ENCODE assay signal across 8 mouse cellular contexts in genomic region chr4:81764026-81764867, GRCm38 (mm10).
DNase-seq lines count a peak whose midpoint lies in the region; ATAC-seq lines count a peak whose summit lies in the region.

No protein-coding gene starts in this region.

- ATAC-seq in lung, embryonic 16.5 days (ENCODE audit: low read depth) = peak; percentile 87
- ATAC-seq in forebrain, embryonic 15.5 days (replicated peaks) = peak; percentile 95

- intact Hi-C loops in left cerebral cortex, postnatal 4 days (cut with DNase I) = no loop called here

- DNase-seq in lung, postnatal 14 days = no peak
- peak; percentile 42 for DNase-seq in hindbrain, embryonic 10.5 days (ENCODE audit: low spot score)
- DNase-seq in left cerebral cortex, postnatal 4 days = peak; percentile 33
- DNase-seq in retina, embryonic 14.5 days (ENCODE audit: low spot score) = peak; percentile 55
- DNase-seq in urinary bladder, postnatal 4 days (ENCODE audit: low spot score in 2 of 2) = no peak
- DNase-seq in adipocyte (ENCODE audit: low spot score) = no peak

- 32% methylated on average over 11 of the region's 11 CpGs for WGBS in lung, embryonic 16.5 days
- WGBS in forebrain, embryonic 15.5 days = 7% methylated on average over 11 of the region's 11 CpGs
- 14% methylated on average over 11 of the region's 11 CpGs for WGBS in hindbrain, embryonic 10.5 days

- H3K4me3 ChIP-seq in lung, embryonic 16.5 days (ENCODE audit: low read length) = no peak overlapping the region
- H3K4me3 ChIP-seq in forebrain, embryonic 15.5 days = no peak overlapping the region
- H3K4me3 ChIP-seq in hindbrain, embryonic 10.5 days = no peak overlapping the region

- peak overlapping the region; percentile 9; the same call in 1 of the 2 replicates for H3K4me2 ChIP-seq in lung, embryonic 16.5 days (ENCODE audit: low read depth, low read length)
- H3K4me2 ChIP-seq in forebrain, embryonic 15.5 days (replicated peaks) = peak overlapping the region; percentile 8

- peaks cover 22% of the 10 kb centered on the region for H3K4me1 ChIP-seq in lung, embryonic 16.5 days (replicated peaks; ENCODE audit: control insufficient read depth, insufficient read depth, low read length)
- H3K4me1 ChIP-seq in forebrain, embryonic 15.5 days = peaks cover 26% of the 10 kb centered on the region
- peaks cover 27% of the 10 kb centered on the region for H3K4me1 ChIP-seq in hindbrain, embryonic 10.5 days (replicated peaks)

- no peaks in the 10 kb centered on the region for H3K27me3 ChIP-seq in lung, embryonic 16.5 days (ENCODE audit: control insufficient read depth, insufficient read depth, low read depth, low read length)
- H3K27me3 ChIP-seq in forebrain, embryonic 15.5 days = no peaks in the 10 kb centered on the region
- peaks cover 4% of the 10 kb centered on the region; the same call in 1 of the 2 replicates for H3K27me3 ChIP-seq in hindbrain, embryonic 10.5 days (ENCODE audit: insufficient read depth, poor library complexity, severe bottlenecking)

- no peaks in the 10 kb centered on the region for H3K36me3 ChIP-seq in lung, embryonic 16.5 days (ENCODE audit: control insufficient read depth, insufficient read depth, low read length)
- H3K36me3 ChIP-seq in forebrain, embryonic 15.5 days = no peaks in the 10 kb centered on the region
- H3K36me3 ChIP-seq in hindbrain, embryonic 10.5 days = no peaks in the 10 kb centered on the region

- H3K9ac ChIP-seq in lung, embryonic 16.5 days (ENCODE audit: low read length) = peak overlapping the region; percentile 26; the same call in 1 of the 2 replicates
- H3K9ac ChIP-seq in forebrain, embryonic 15.5 days (replicated peaks) = 0 out of 2 replicates have a peak overlapping the region, but pooled peaks have one; percentile 6

- H3K27ac ChIP-seq in lung, embryonic 16.5 days (ENCODE audit: low read length) = peak overlapping the region; percentile 50
- peak overlapping the region; percentile 74 for H3K27ac ChIP-seq in forebrain, embryonic 15.5 days (replicated peaks)
- peak overlapping the region; percentile 81 for H3K27ac ChIP-seq in hindbrain, embryonic 10.5 days

- H3K9me3 ChIP-seq in lung, embryonic 16.5 days (ENCODE audit: control insufficient read depth, low read length) = no peaks in the 10 kb centered on the region
- no peaks in the 10 kb centered on the region for H3K9me3 ChIP-seq in forebrain, embryonic 15.5 days
- H3K9me3 ChIP-seq in hindbrain, embryonic 10.5 days = no peaks in the 10 kb centered on the region

Comparison
In these comparisons a context has a peak if more than half of its experiments do, and no peak if none do; other contexts are left out.
1. DNase-seq: peak in hindbrain, embryonic 10.5 days (single experiment), left cerebral cortex, postnatal 4 days (single experiment) and retina, embryonic 14.5 days (single experiment); none in lung, postnatal 14 days (single experiment), urinary bladder, postnatal 4 days (0 of 2) and adipocyte (single experiment).
2. Peak in every context shown above with its lines, with median percentiles within 50 percentile points of each other: H3K27ac ChIP-seq.